Mouse (Mus musculus) forebrain, postnatal 0 days (tissue): ENCODE results near the gene Zfp821. TPM values are rescaled to one million over a fixed set of nuclear protein-coding genes. Genes with fewer than 3 reads are reported as not detected.

Experiments used
- ATAC-seq: fragments of 200-750 bp; cut with Nextera tagmentation; 2 replicates; pipeline ENCODE4 v1.8.0; 2017; ENCODE audit warnings: mild to moderate bottlenecking, moderate library complexity
- DNase-seq: peaks from one replicate; pipeline ENCODE4 v3.0.0-alpha.2; 2015
- H3K27ac ChIP-seq: fragments of 300-500 bp; sonication (generic); 2 replicates; pipeline ENCODE4 v1.5.1; 2014; ENCODE audit warnings: low read depth, mild to moderate bottlenecking, antibody characterized with exemption, low read length, moderate library complexity, mixed read lengths
- H3K27me3 ChIP-seq: fragments of 300-500 bp; sonication (generic); 2 replicates; pipeline ENCODE4 v1.6.1; 2014; ENCODE audit warnings: mild to moderate bottlenecking, low read length, mixed read lengths; ENCODE audit not compliant: insufficient read depth
- H3K36me3 ChIP-seq: fragments of 300-500 bp; sonication (generic); 2 replicates; pipeline ENCODE4 v1.6.1; 2014; ENCODE audit warnings: mild to moderate bottlenecking, moderate library complexity; ENCODE audit not compliant: insufficient read depth
- H3K4me1 ChIP-seq: fragments of 300-500 bp; sonication (generic); 2 replicates; pipeline ENCODE4 v1.6.1; 2014; ENCODE audit warnings: antibody characterized with exemption; ENCODE audit not compliant: insufficient read depth
- H3K4me2 ChIP-seq: fragments of 300-500 bp; sonication (generic); 2 replicates; pipeline ENCODE4 v1.6.1; 2014; ENCODE audit warnings: low read depth, mild to moderate bottlenecking, moderate library complexity
- H3K4me3 ChIP-seq: fragments of 300-500 bp; sonication (generic); 2 replicates; pipeline ENCODE4 v1.5.1; 2014; ENCODE audit warnings: low read depth, low read length, mixed read lengths
- H3K9ac ChIP-seq: fragments of 300-500 bp; sonication (generic); 2 replicates; pipeline ENCODE4 v1.6.1; 2014; ENCODE audit warnings: mild to moderate bottlenecking
- H3K9me3 ChIP-seq: fragments of 300-500 bp; sonication (generic); 2 replicates; pipeline ENCODE4 v1.6.1; 2016; ENCODE audit warnings: low read length
- CTCF ChIP-seq: sonication (generic); IDR thresholded peaks from 2 replicates; pipeline ENCODE4 v1.5.1; 2016; ENCODE audit warnings: antibody characterized with exemption, control low read depth, low read depth
- WGBS: fragments of 180-500 bp; shearing (Covaris S2); extraction: QIAGEN DNeasy Blood & Tissue Kit; methylation state at CpG from one replicate; pipeline ENCODE4 v1.1.7; 2014; 5-methylcytosine and 5-hydroxymethylcytosine counted together
- polyA plus RNA-seq: library from polyadenylated mRNA; unstranded; fragments of >200 nt; fragmentation: Nextera tagmentation; extraction: Ambion mirVana; gene quantifications from 2 replicates; pipeline ENCODE4 v1.2.1, GENCODE M21; 2015
- total RNA-seq: library from RNA; depleted of rRNA; stranded (reverse); fragments of >200 nt; gene quantifications from 2 replicates; pipeline ENCODE4 v1.2.3, GENCODE M21; 2014; rRNA removed

Gene Zfp821
- total RNA-seq: 87.6 and 92.1 TPM in 2 replicates
- 57.8 and 67.0 TPM in 2 replicates for polyA plus RNA-seq

- H3K9ac ChIP-seq: peak within 1 kb of the TSS; percentile 93
- H3K27me3 ChIP-seq: no peaks in the 10 kb centered on the region
- H3K4me3 ChIP-seq: peak within 1 kb of the TSS; percentile 62
- no peaks in the 10 kb centered on the region for H3K9me3 ChIP-seq
- peaks cover 17% of the 10 kb centered on the region for H3K4me1 ChIP-seq
- DNase-seq (peak; percentile 98), ATAC-seq (peak; percentile 94)
- H3K36me3 ChIP-seq: peaks cover 28% of the 10 kb centered on the region
- WGBS: 3% methylated on average over 90 of the region's 100 CpGs
- TF ChIP-seq CTCF: no peak
- peak within 1 kb of the TSS; percentile 61 for H3K4me2 ChIP-seq
- H3K27ac ChIP-seq: peak within 1 kb of the TSS; percentile 92
These were observed at the start of gene Zfp821 for GRCm38 (mm10) chr8:109705320-109706075. Gene Zfp821 (plus strand): TSS chr8:109705546.

GRCm38 (mm10) chr8:109656860-109657259 is 48.5 kb upstream of the Zfp821 start:
- no peaks in the 10 kb centered on the region for H3K36me3 ChIP-seq
- H3K27me3 ChIP-seq: no peaks in the 10 kb centered on the region
- no peak overlapping the region for H3K9ac ChIP-seq
- H3K4me1 ChIP-seq: no peaks in the 10 kb centered on the region
- no peaks in the 10 kb centered on the region for H3K9me3 ChIP-seq
- no peak overlapping the region for H3K4me2 ChIP-seq
- DNase-seq: no peak
- no peak overlapping the region for H3K27ac ChIP-seq
- no peak for ATAC-seq
- TF ChIP-seq CTCF: no peak
- no peak overlapping the region for H3K4me3 ChIP-seq
- WGBS: 85% methylated on average over 3 of the region's 3 CpGs

DNA sequence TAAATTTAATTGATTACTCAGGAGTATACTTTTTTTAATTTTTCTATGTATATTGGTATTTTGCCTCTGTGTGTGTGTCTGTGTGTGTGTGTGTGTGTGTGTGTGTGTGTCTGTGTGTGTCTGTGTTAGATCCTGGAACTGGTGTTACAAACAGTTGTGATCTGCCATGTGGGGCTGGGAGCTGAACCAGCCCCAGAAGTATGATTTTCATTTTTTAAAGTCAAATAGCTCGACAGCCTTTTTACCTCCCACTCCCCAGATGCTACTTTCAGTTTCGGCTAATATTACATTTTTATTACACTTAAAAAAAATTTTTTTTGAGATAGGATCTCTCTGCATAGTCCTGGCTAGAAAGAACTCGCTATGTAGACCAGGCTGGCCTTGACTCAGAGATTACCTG is 43.0 kb upstream of the Zfp821 start:
- DNase-seq (no peak), ATAC-seq (no peak)
- no peak overlapping the region for H3K9ac ChIP-seq
- H3K36me3 ChIP-seq: peaks cover 11% of the 10 kb centered on the region
- WGBS: 84% methylated on average over 3 of the region's 3 CpGs
- no peaks in the 10 kb centered on the region for H3K9me3 ChIP-seq
- H3K27me3 ChIP-seq: no peaks in the 10 kb centered on the region
- no peaks in the 10 kb centered on the region for H3K4me1 ChIP-seq
- H3K4me3 ChIP-seq: no peak overlapping the region
- no peak for TF ChIP-seq CTCF
- H3K4me2 ChIP-seq: no peak overlapping the region
- H3K27ac ChIP-seq: no peak overlapping the region

DNA sequence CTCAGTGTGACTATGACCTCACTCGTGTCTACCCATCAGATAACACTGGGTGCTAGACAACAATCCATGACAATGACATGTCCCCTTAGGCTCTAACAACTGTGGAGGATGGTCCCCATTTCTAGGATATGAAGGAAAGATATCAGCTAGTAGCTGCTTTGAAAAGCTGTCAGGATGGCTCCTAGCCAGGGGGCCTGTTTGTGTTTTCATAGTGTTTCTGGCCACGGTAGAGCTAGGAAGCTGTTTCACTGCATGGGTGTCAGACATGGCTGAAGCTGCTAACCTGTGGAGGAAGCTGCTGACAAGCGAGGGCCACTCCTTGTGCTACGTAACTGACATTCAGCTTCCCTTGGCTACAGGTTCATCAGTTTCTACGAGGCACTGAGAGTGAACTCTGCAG is 38.7 kb upstream of the Zfp821 start:
- 77% methylated on average over 5 of the region's 5 CpGs for WGBS
- Histone ChIP-seq H3K9ac (no peak overlapping the region), H3K27ac (no peak overlapping the region), H3K9me3 (no peaks in the 10 kb centered on the region), H3K4me3 (no peak overlapping the region), H3K4me1 (no peaks in the 10 kb centered on the region), H3K27me3 (no peaks in the 10 kb centered on the region), H3K36me3 (peaks cover 43% of the 10 kb centered on the region), H3K4me2 (no peak overlapping the region)
- no peak for DNase-seq
- no peak for TF ChIP-seq CTCF
- no peak for ATAC-seq

DNA sequence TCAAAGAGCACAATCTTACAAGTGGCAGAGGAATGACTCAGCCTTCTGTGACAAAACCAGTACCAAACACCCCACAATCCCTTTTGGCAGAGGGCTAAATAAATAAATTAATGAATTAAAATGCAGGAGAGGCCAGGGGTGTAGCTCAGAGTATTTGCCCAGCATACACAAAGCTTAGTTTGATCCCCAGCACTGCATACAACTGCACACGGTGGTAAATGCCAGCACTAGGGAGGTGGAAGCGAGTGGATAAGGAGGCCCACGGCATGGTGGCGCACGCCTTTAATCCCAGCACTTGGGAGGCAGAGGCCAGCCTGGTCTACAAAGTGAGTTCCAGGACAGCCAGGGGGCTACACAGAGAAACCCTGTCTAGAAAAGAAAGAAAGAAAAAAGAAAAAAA is 32.7 kb upstream of the Zfp821 start:
- no peak overlapping the region for H3K27ac ChIP-seq
- DNase-seq (no peak), ATAC-seq (no peak)
- H3K36me3 ChIP-seq: peaks cover 83% of the 10 kb centered on the region
- H3K4me1 ChIP-seq: no peaks in the 10 kb centered on the region
- H3K27me3 ChIP-seq: no peaks in the 10 kb centered on the region
- no peak for TF ChIP-seq CTCF
- H3K4me2 ChIP-seq: no peak overlapping the region
- no peak overlapping the region for H3K4me3 ChIP-seq
- H3K9me3 ChIP-seq: no peaks in the 10 kb centered on the region
- no peak overlapping the region for H3K9ac ChIP-seq
- 76% methylated on average over 5 of the region's 5 CpGs for WGBS

- Histone ChIP-seq H3K27ac (no peak overlapping the region), H3K9me3 (no peaks in the 10 kb centered on the region), H3K9ac (no peak overlapping the region), H3K27me3 (no peaks in the 10 kb centered on the region), H3K4me1 (no peaks in the 10 kb centered on the region), H3K36me3 (peaks cover 85% of the 10 kb centered on the region), H3K4me3 (no peak overlapping the region), H3K4me2 (no peak overlapping the region)
- 85% methylated on average over 2 of the region's 2 CpGs for WGBS
- no peak for TF ChIP-seq CTCF
- DNase-seq (no peak), ATAC-seq (no peak)
These were observed 31.8 kb upstream of the Zfp821 start for GRCm38 (mm10) chr8:109673596-109673995.

DNA sequence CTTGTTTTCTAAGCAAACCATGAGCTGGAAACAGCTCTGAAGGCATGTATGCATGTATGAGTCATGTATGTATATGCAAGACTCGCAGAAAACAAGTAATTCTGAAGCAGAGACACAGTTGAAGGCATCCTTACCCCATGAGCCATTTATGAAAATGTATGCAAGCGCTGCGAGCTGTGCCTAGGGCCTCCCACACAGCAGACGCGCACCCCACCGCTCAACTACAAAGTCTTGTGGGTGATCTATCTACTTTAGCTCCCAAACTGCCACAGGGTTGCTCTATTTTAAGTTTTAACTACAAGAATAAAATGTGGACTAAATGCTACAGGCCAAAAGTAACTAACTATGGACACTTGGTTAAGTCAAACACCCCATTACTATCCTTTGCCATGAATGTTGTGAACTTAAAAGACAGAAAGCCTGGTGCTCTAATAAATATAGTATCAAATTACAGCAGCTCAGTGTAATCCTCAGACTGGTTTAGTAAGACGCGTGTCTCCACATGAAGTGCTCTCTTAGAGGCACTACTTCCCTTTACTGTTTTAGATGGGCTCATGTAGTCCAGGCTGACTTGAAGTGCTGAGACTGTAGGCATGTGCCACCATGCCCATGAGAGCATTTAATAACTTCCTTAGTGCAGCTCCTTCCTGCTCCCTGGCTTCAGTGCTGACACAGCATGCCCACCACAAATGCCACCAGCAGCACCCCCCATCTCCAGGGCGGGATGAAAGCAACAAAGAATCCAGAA is 29.3 kb upstream of the Zfp821 start:
- no peak overlapping the region for H3K9ac ChIP-seq
- no peaks in the 10 kb centered on the region for H3K27me3 ChIP-seq
- H3K27ac ChIP-seq: no peak overlapping the region
- no peak for TF ChIP-seq CTCF
- H3K4me2 ChIP-seq: no peak overlapping the region
- ATAC-seq (no peak), DNase-seq (no peak)
- WGBS: 96% methylated on average over 9 of the region's 9 CpGs
- H3K4me3 ChIP-seq: no peak overlapping the region
- no peaks in the 10 kb centered on the region for H3K9me3 ChIP-seq
- H3K4me1 ChIP-seq: no peaks in the 10 kb centered on the region
- H3K36me3 ChIP-seq: peaks cover 88% of the 10 kb centered on the region
